Mouse (Mus musculus) layer of hippocampus, postnatal 14 days (tissue): ENCODE measurements around the gene 2700049A03Rik. TPM values are rescaled to one million over a fixed set of nuclear protein-coding genes. Genes with fewer than 3 reads are reported as not detected.
"Not testable (repeated sequence)": the region's sequence is repeated elsewhere in the genome, so short reads cannot be mapped to it uniquely, and the experiment has no call there.

Source experiments
- DNase-seq, 2 experiments: peaks; one replicate each; pipeline ENCODE4 v3.0.0; 2021 to 2022; ENCODE audit warnings: low spot score in 2 of 2, mixed read lengths in 1 of 2
- long read RNA-seq, 2 experiments: library from polyadenylated mRNA; stranded (forward); transcript quantifications; one replicate each; pipeline ENCODE4 v2.0.0; 2021
- total RNA-seq, 2 experiments: library from RNA; stranded (reverse); gene quantifications; 2 replicates each; pipeline ENCODE4 v1.2.3; 2021

The 2700049A03Rik gene
- total RNA-seq = 1 to 10 TPM; 5.2 to 6.9 TPM
- long read RNA-seq, experiment 1, full-length matches to known transcripts = 1 of 3 reads
- long read RNA-seq, experiment 1, partial matches to known transcripts = 1 of 3 reads
- long read RNA-seq, experiment 1, other reads (novel, unspliced or antisense) = 1 of 3 reads
- long read RNA-seq, experiment 2, partial matches to known transcripts = 1 of 5 reads
- long read RNA-seq, experiment 2, other reads (novel, unspliced or antisense) = 4 of 5 reads

- DNase-seq = peak; percentile 86 to 89
Observed at GRCm38 (mm10) chr12:71136130-71136973, at the start of gene 2700049A03Rik, which contains the start of gene Timm9. Gene 2700049A03Rik, plus strand, starts transcription at chr12:71136848. Gene Timm9, minus strand, starts transcription at chr12:71136684.

GRCm38 (mm10) chr12:71104275-71104674, 32.4 kb upstream of the 2700049A03Rik start:
- not testable (repeated sequence) for DNase-seq

GRCm38 (mm10) chr12:71107216-71107771, 29.4 kb upstream of the 2700049A03Rik start:
- DNase-seq = no peak

- DNase-seq = no peak
Observed at GRCm38 (mm10) chr12:71111331-71111730, 25.3 kb upstream of the 2700049A03Rik start, which contains the start of gene Tomm20l. Gene Tomm20l, plus strand, starts transcription at chr12:71111428.

- no peak for DNase-seq
Observed at GRCm38 (mm10) chr12:71113074-71113473, 23.6 kb upstream of the 2700049A03Rik start.

GRCm38 (mm10) chr12:71113675-71114288, 22.9 kb upstream of the 2700049A03Rik start:
- DNase-seq = peak; percentile 26 to 54

- DNase-seq = no peak
Observed at GRCm38 (mm10) chr12:71116411-71116810, 20.2 kb upstream of the 2700049A03Rik start.

- DNase-seq = no peak
Observed at GRCm38 (mm10) chr12:71122731-71123130, 13.9 kb upstream of the 2700049A03Rik start.

GRCm38 (mm10) chr12:71123286-71123685, 13.4 kb upstream of the 2700049A03Rik start:
- DNase-seq = no peak

GRCm38 (mm10) chr12:71135581-71135980, 1.1 kb upstream of the 2700049A03Rik start:
- DNase-seq = no peak

- peak; percentile 78 to 80 for DNase-seq
Observed at GRCm38 (mm10) chr12:71136974-71137491, 385 bp downstream of the 2700049A03Rik start.

GRCm38 (mm10) chr12:71137686-71138085, 1.0 kb downstream of the 2700049A03Rik start:
- DNase-seq = no peak

GRCm38 (mm10) chr12:71139258-71139828, 2.7 kb downstream of the 2700049A03Rik start:
- no peak for DNase-seq

GRCm38 (mm10) chr12:71141189-71141588, 4.5 kb downstream of the 2700049A03Rik start:
- no peak for DNase-seq

- peak in 1 of 2 experiments; percentile 16 for DNase-seq
Observed at GRCm38 (mm10) chr12:71147641-71148040, 11.0 kb downstream of the 2700049A03Rik start.

GRCm38 (mm10) chr12:71148801-71149200, 12.2 kb downstream of the 2700049A03Rik start:
- no peak for DNase-seq

GRCm38 (mm10) chr12:71149456-71149855, 12.8 kb downstream of the 2700049A03Rik start:
- DNase-seq = no peak

- no peak for DNase-seq
Observed at GRCm38 (mm10) chr12:71150167-71150566, 13.5 kb downstream of the 2700049A03Rik start.

GRCm38 (mm10) chr12:71154979-71155378, 18.3 kb downstream of the 2700049A03Rik start:
- no peak for DNase-seq

- DNase-seq = no peak
Observed at GRCm38 (mm10) chr12:71157974-71158373, 21.3 kb downstream of the 2700049A03Rik start.

GRCm38 (mm10) chr12:71164410-71164809, 27.8 kb downstream of the 2700049A03Rik start:
- no peak for DNase-seq
